Mouse (Mus musculus) frontal cortex, postnatal 14 days (tissue): ENCODE results near the gene Pgap3.

Experiments
- DNase-seq, 2 experiments: peaks; one replicate each; pipeline ENCODE4 v3.0.0; 2022; ENCODE audit warnings: low spot score in 2 of 2

Pgap3 gene

DNA sequence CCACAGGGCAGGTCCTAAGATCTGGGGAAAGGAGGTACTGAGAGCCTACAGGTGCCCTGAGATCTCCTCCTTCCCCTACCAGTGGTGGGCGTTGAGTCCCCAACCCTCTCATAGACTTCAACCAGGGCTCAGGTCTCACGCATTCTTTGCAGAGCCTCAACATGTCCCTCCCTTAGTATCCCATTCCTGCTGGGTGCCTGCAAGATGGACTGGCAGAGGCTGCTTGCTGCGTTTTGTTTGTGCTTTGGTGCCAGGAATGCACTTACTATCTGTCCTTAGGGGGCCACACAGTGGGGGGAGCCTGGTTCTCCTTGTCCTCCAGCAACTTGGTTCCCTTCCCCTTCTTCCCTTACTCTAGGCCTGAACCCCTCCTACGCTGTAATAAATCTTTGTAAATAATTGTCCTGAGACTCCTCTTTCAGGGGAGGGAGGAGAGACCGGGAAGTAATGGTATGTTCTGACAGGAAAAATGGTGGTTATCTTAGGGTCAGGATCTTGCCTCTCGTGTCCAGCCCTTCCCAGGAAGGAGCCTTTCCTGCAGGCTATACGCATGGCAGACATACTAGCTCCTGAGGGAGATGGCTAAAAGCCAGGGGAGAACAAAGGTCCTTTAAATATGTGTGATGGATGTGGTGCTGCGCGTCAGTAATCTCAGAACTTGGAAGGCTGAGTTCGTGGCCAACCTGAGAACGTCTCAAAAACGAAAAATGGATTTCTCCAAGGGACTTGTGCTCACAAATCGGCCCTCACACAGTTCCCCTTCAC is 42.7 kb downstream of the Pgap3 start:
- DNase-seq, result no peak

DNA sequence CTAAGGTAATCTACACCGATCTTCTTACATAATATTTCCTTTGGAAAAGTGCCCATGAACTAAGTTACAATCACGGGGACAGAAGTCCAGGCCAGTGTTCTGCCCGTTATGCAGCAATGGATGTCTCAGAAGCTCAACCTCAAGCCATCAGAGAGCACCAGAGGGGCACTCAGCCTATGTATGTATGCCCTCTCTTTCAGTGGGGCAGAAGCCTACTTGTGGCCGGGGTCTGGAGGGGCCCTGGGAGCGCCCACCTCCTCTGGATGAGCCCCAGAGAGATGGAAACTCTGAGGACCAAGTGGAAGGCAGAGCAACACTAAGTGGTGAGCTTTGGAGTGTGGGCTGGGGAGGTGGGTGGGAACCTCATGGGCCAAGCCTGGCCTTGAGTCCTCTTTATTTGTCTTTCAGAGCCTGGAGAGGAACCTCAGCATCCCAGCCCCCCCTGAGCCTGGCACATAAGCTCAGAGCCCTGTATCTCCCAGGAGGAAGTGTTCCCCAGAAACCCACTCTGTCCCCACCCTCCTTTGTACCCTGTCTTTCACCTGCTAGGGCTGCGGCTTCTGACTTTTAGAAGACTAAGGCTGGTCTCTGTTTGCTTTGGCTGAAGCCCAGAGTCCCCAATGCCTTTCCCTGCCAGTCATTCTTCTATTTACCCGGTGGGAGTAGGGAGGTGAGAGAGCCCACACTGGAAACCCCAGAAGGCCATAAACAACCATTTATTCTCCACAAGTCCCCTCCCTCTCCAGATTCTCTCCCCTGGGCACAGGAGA is 43.5 kb downstream of the Pgap3 start:
- DNase-seq, result no peak

DNA sequence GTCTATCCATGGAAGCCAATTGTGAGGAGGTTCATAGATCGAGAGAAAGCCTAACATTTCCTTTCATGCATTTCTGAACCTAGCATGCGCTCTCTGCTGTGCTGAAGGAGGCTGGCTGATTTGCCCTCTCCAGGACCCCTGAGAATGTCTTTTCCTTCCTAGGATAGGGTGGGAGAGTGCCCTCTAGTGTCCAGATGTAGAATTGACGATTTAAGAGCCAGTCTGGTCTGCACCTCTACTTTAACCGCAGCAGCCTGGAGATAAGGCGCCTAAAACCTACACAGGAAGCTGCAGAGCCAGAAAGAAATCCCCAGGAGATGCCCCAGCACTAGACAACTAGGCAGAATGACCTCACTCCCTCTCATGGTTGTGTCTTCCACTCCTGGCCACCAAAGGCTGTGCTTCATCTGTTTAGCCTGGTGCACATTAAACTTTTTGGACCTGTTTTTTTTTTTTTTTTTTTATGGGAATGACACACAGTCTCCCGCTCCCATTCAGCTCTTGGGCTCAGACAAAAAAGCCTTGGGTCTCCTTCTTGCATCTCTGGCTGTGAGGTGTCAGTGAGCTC is 44.5 kb downstream of the Pgap3 start:
- no peak for DNase-seq

DNA sequence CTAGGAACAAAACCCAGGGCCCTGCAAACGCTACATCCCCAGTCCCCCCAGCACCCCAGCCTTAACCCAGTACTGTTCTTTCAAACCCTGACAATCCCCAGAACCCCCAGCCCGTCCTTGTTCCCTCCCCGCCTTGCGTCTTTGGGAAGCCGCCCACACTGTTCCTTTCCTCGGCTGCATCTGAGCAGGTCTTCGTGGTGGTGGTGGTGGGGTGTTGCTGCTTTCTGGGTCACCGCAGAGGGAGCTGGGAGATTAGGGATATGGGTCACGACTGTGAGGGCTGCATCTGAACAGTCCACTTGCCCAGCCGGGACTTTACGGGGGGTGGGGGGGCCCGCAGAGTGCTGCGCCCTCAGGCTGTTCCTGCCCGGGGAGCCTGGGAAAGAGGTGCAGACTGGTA is 45.8 kb downstream of the Pgap3 start:
- no peak for DNase-seq

DNA sequence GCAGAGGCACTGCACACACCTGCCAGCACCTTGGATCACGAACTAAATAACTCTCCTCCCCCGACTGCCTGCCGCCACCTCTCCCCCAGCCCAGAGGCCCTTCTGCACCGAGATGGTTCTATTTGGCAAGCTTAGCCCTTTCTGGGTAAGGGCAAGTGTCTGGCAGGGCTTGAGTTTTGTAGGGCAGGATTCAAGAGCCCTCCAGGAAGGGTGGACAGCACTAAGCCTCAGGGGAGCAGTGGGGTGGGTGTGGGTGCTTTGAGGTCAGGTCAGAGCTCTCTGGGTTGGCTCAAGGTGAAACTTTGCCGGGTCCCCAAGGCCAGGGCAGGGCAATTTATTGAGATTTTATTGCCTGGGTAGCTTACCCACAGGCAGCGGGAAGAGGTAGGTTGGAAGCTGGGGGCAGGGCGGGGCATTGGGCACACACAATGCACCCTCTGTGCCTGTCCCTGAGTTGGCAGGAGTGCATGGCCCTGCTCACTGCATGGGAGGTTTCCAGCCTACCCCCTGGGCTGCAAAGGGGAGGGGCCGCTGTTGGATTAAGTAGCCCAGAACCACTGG is 46.6 kb downstream of the Pgap3 start:
- no peak for DNase-seq

DNA sequence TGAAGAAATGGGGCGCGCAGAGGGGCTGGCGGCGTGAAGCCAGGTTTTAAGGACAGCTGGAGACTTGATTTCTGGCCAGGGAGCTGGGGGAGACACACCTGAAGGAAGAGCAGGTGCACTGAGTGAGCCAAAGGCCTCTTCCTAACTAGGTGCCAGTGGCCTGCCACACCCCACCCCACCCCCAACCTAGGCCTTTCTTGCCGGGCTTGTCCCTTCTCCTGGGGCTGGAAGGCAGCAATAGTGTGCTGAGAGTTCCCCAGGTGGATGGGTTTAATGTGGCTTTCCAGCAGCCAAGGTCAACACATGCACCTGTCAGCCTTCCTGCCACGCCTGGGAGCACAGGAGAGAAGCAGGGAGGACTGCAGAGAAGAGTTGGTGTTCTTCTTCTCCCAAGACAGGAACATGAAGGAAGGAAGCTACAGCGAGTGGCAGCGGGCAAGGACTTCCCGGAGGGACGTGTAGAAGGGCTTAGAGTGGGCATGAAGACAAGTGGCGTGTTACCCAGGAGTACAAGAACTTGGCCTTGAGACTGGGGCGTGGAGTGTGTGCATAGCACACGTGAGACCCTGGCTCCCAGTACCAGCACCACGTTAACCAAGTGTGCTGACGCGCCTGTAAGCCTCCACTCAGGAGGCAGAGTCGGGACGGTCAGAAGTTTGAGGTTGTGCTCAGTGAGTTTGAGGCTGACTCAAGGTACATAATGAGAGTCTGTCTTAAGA is 47.9 kb downstream of the Pgap3 start:
- no peak for DNase-seq

DNA sequence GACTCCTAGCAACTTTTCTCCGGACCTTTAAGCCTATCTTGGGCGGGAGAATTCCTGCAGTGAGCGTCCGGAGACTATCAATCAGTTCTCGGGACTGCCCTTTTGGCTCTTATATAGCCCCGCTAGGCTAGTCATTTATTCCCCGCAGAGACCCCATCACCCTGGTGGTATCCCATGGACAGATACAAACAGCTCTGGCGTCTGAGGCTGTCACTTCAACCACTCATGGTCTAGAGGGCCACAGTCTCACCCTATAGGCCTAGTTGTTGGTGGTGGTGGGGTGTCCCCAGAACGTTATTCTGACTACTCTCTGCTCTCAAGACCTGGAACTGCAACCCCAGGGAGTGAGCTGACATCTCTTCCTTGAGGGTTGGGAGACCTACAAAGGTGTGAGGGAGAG is 51.0 kb downstream of the Pgap3 start:
- DNase-seq, result no peak

DNA sequence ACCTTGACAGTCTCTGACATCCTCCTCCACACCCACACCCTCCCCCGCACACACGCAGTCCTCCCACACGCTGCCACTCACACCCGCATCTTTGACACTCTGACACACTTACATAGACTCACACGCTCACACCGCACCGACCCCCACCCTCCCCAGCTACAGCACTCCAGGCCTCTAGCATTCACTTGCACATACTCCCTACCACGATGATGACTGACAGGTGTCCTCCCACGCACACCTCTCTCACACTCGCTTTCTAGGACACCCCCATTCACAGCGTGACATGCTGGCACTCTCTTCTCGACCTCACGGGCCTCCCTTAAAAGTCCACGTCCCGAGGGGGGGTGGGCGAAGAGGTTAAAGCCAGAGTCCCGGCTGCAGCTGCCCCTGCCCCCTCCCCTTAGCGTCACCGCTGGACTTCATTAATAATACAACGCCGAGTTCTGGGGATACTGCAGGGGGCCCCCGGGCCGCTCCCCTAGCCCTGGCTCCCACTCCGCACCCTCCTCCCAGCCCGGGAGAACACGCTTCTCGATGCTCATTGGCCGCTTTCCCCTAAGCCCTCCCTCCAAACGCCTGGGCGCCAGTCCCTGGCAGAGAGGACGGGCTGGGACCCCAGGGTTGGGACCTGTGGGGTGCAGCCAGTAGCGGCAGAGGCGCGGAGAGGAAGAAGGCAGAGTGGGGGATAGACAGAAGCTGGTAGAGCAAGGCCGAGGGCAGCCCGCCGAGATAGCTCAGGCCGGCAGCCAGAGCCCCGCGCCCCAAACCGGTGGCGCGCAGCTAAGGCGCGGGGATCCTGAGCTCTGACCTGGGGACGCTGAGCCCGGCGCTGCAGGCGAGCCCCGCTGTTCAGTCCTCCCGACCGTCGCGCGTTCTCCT is 52.0 kb downstream of the Pgap3 start, which contains the start of gene Ppp1r1b:
Gene Ppp1r1b, plus strand, starts transcription at position 322 of the 879 bp plus-strand sequence.
- DNase-seq, result peak in 1 of 2 experiments; percentile 69

DNA sequence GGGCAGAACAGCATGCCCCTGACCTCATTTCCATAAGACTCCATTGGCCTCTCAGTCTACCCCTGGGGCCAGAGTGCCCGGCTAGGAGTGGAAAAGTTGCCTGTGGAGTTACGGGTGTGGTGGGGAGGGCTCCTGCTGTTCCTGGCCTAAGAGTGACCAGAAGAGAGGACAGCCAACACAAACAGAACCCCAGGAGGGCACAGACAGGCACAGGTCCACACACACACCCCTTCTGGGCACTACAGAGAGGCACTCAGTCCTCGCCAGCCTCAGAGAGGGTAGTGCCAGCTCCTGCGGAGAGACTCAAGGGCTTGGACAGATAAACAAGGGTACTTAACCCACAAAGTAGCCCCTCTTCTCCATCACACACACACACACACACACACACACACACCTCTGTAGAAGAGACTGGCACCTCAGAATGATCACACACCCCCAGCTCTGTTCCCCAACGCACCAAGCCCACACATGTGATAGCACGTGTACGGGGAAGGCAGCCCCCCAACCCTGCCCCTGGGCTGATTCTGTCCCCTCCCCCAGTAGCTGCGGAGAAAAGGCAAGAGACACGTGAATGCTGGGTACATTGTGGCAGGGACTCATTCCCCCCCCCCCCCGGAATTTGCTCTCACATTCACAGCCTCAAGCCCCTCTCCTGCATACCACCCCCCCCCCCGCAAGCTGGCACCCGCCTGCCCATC is 52.8 kb downstream of the Pgap3 start:
- DNase-seq, result no peak

DNA sequence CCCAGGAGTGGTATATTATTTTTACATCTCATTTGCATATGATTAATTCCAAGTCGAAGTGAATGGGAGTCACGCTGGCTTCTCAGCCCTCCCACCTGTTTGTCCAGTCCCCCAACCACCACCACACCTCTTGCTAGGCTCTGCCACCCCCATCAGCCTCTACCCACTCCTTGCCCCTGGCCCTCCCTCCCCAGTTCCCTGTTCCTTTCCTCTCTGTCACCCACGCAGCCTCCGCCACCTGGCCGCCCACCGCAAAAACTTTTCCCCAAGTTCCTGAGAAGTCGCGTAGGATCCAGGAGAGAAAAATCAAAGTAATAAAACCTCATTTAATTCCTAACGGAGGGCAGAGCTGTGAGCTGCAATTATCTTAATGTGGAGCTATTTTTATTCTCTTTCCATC is 54.1 kb downstream of the Pgap3 start:
- DNase-seq, result no peak

DNA sequence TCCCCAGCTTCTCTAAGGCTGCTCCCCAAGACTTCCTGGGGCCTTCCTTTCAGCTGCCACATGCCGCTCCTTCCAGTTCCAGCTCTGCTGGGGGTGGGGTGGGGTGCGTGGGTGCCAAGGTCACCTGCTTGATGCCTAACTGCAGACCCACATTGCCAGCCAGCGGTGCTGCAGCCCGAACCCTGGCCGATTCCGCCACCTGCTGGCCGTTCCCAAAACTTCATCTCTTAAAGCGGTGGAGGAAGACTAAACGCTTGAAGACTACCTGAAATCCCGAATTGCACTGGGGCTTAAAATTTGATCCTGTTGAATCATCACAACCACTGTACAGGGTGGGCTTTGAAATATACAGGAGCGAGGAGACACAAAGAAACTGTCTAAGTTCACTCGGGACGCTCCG is 55.0 kb downstream of the Pgap3 start:
- DNase-seq, result peak; percentile 76 to 84

DNA sequence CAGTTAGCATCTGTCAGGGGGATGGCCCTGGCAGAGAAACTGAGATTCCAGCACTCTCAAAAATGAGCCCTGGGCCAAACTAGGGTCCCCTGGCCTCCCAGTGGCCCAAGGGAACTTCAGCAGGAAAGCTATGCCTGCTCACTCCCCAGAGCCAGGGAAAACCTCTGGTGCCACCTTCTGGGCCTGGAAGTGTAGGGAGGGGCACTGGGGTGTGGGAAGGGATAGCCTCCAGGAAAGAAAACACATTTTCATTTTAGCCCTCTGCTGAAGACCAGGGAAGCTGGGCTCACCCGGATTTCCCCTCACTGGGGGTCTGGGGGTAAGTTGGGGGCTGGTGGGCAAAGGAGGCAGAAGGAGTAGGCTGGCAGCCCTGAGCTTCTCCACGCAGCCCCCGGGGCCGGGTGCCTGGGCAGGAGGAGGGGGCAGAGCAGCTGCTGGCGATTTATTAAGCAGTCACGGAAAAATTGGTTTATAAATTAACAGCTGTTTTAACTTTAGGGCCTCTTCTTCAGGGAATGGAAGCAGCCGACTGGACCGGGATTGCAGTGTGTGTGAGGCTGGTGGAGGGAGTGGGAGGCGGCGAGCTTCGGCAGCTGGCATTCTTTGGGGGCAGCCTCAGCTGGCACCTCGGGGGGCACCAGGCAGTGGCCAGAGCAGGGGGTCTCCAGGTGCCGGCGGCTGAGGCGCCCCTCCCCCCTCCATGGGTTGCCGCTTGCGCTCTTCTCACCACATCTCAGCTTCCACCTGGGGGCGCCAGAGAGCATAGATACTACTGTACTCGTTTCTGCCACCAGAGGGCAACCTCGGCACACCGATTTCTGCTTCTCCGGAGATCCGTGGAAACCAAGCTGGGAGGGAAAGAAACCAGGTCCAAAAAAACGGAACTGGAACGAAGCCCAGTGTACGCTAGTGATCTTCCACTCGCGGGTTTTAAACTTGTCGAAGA is 58.0 kb downstream of the Pgap3 start:
- peak; percentile 89 to 97 for DNase-seq

DNA sequence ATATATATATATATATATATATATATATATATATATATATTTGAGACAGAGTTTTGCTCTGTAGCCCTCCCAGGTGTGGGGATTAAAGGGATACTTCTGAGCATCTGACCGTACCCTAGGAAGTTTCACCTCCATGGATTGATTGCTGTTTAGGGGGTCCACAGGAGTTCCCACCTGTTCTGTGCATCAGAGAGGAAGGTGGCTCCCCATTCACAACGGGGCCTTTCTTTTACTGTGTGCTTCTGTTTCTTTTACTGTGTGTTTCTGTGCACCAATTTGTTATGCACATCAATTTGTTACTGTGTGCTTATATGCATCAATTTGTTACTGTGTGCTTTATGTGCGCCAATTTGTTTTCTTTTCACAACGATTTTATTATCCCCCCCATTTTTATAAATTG is 59.1 kb downstream of the Pgap3 start:
- DNase-seq, result no peak

DNA sequence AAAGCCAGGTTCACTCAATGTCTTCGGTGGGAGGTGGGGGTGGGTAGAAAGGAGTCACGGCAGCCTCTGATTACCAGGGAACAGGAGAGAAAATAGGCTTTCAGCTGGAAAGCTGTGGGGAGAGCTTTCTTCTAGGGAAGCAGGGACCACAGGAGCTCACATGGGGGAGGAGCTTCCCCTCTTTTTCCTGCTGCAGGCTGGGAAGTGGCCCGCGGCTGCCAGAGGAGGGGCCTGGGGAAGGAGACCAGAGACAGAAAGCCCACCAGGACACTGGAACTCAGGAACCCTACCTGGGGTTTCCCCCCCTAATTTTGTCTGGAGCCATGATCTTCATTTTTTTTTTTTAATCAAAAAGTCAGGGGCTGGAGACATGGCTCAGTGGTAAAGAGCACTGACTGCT is 59.7 kb downstream of the Pgap3 start:
- no peak for DNase-seq

DNA sequence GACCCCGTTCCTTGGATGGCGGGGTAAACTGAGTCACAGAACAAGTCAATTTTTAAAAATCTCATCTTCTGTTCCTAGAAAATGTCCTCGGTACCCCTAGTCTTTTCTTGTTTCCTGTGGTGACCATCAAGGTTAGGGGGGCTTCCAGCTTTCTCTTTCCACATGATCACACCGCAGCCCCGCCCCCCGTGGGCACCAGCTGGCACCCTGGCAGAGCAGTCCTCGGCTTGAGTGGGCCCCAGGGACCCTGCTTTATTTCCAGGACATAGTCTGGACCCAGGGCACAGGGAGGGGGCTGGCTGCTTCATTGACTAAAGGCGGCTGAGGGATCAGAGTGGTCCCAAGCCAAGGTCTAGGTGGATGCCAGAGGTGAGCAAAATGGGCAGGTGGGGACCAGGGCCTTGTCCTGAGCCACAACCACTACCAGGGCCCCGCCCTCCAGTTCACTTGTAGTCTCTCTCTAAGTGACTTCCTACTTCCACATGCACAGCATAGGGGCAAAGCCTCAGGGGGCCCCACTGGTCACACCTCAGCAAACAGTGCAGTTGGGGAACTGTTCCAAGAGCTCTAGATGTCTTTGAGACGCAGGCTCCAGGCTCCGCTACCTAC is 60.5 kb downstream of the Pgap3 start:
- DNase-seq, result no peak

DNA sequence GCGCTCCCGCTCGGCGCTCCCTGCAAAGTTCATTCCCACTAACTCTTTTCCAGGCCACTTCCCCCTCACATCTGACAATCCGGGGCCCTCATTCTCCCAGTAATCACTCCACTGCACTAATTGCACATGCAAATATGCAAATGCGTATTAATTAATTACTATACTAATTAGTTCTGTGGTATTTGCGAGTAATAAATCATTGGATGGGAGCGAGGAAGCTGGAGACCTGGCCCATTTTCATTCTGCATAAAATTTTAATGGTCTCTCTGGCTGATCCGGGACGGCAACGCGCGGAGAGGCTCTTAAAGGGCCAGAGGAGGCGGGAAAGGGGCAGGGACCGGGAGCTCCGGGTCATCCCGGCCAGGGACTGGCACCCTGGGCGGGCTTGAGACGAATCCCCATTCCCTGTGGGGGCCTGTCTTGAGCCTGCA is 61.2 kb downstream of the Pgap3 start:
- DNase-seq, result no peak
